Mouse (Mus musculus): Measurements from ENCODE around the gene Rnf220.

DNA sequence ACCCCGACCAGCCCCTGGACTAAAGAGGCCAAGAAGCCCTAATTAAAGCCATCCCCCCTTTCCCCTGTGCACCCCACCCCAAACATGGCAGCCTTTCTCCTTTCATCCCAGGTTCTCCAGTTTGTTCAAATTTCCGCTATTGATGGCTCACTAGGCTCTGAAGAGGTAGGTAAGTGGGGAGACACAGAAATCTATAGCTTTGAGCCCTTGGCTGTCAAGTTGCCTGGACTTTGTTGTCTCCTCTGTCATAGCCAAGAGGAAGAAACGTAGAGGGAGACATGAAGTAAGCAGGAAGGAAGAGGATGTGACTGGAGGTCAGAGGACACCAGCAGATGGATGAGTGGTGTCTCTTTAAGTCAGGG lies 86.8 kb downstream of the Rnf220 start:
- TF ChIP-seq POLR2A (IDR thresholded peaks at IDR 0.05; ENCODE audit: low read depth, low read length) (no peak), CTCF (IDR thresholded peaks at IDR 0.05; ENCODE audit: extremely low read depth, insufficient read depth, insufficient read length, insufficient replicate concordance) (no peak)
